Mouse (Mus musculus): ENCODE measurements at regions not wholly inside any gene's neighbourhood (a gene's known extent, or its start where the extent isn't known, plus 50 kb on each side); places are given as distances from the start of the nearest gene placed in this dataset.

DNA sequence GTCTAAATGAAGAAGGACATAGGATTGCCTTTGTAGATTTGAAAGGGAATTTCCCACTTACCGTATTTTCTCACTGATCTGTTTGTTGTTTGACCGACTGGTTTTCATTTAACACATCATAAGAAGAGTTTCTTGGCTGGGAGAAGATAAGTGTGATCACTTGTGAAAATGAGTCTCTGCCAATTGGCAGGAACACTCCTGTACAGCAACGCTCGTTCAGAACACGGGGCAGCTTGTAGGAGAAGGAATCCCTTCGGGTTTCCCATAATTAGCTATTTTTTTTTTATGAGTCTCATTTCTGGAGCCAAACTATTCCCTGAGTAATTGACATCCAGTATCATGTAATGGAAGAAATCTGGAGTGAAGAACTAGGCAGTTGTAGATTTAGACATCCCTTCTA is 61.8 kb upstream of the Dkk2 start:
- no peak for TF ChIP-seq POLR2A (IDR thresholded peaks at IDR 0.05; ENCODE audit: extremely low read depth, insufficient read depth, low read length)
- no peak for TF ChIP-seq CTCF (IDR thresholded peaks at IDR 0.05; ENCODE audit: extremely low read depth, insufficient read depth, low read length)
